Mouse (Mus musculus) olfactory bulb, adult 2 months (tissue): ENCODE results near the gene Rin2. TPM values are rescaled to one million over a fixed set of nuclear protein-coding genes. Genes with fewer than 3 reads are reported as not detected.
"Not testable (repeated sequence)": the region's sequence is repeated elsewhere in the genome, so short reads cannot be mapped to it uniquely, and the experiment has no call there.

Experiments used
- H3K27ac ChIP-seq: fragments of 200-500 bp; 2 replicates; pipeline ENCODE4 v1.5.1; 2012; ENCODE audit warnings: low read depth, low read length; ENCODE audit not compliant: insufficient read depth
- H3K4me1 ChIP-seq: fragments of 200-500 bp; 2 replicates; pipeline ENCODE4 v1.6.1; 2012; ENCODE audit warnings: low read length; ENCODE audit not compliant: control insufficient read depth, insufficient read depth
- H3K4me3 ChIP-seq: fragments of 200-500 bp; 2 replicates; pipeline ENCODE4 v1.5.1; 2012; ENCODE audit warnings: mild to moderate bottlenecking, low read depth, low read length, moderate library complexity; ENCODE audit not compliant: insufficient read depth
- CTCF ChIP-seq: fragments of 200-500 bp; IDR thresholded peaks from 2 replicates; pipeline ENCODE4 v1.5.1; 2012; ENCODE audit warnings: low read depth, mild to moderate bottlenecking, low read length, moderate library complexity; ENCODE audit not compliant: insufficient read depth
- POLR2A ChIP-seq: fragments of 200-500 bp; IDR thresholded peaks from 2 replicates; pipeline ENCODE4 v1.6.1; 2012; ENCODE audit warnings: mild to moderate bottlenecking, low read depth, low read length, moderate library complexity; ENCODE audit not compliant: insufficient read depth
- WGBS: fragments of 180-500 bp; shearing (Covaris S2); methylation state at CpG from one replicate; pipeline ENCODE4 v1.1.7; 2018; 5-methylcytosine and 5-hydroxymethylcytosine counted together
- polyA plus RNA-seq: library from polyadenylated mRNA; stranded (reverse); fragments of >200 nt; gene quantifications from 2 replicates; pipeline ENCODE4 v1.2.4, GENCODE M21; 2012; ENCODE audit warnings: low replicate concordance; ENCODE audit not compliant: missing spikeins, insufficient read depth, insufficient read length

The Rin2 gene
- polyA plus RNA-seq, 1 experiment: not detected

DNA sequence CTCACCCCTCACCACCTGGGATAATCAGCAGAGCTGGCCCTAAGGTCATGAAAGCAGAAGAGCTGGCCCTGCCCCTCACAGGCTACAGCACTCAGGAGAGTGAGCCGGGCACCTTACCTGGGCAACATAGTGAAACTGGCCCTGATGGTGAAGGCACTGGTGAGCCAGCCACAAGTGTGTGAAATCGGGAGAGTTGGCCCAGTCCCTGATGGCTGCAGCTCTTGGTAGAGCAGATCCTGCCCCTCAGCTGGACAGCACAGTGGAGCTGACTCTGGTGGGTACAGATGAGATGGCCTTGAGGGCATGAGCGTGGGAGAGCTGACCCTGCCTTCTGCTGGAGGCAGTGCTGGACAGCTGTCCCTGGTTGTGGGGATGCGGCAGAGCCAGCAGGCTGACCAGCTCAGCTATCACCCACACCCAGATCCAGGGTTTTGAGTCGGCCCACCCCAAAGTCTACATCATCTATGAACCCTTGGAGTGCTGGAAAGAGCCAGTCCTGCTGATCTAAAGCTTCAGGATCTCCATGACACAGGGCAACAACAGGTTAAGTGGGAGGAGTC, 43.7 kb downstream of the Rin2 start:
- TF ChIP-seq POLR2A (no peak), CTCF (no peak)
- Histone ChIP-seq H3K4me3 (no peak overlapping the region), H3K4me1 (no peaks in the 10 kb centered on the region), H3K27ac (no peak overlapping the region)
- WGBS: 89% methylated on average over 5 of the region's 5 CpGs

DNA sequence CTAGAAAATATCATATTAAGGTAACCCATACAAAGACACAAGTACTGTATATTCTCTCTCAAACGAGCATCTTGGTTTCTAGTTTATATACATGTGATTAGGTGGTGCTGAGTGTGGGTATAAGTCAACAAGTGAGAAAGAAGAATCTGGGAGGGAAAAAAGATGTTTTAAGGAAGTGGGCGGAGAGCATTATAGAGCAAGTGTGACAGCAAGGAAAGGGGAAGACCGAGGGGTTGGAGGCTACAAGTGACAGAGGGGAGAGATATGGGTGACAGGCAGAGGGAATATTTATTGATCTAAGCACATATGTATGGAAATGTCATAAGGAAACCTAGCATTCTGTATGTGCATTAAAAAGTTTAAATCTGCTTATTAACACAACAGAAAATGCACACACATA, 45.1 kb downstream of the Rin2 start:
- H3K4me3 ChIP-seq: no peak overlapping the region
- H3K27ac ChIP-seq: no peak overlapping the region
- no peak for TF ChIP-seq CTCF
- TF ChIP-seq POLR2A: no peak
- 70% methylated on average over 3 of the region's 3 CpGs for WGBS
- no peaks in the 10 kb centered on the region for H3K4me1 ChIP-seq

GRCm38 (mm10) chr2:145720743-145721142, 45.7 kb downstream of the Rin2 start:
- Histone ChIP-seq H3K27ac (no peak overlapping the region), H3K4me3 (no peak overlapping the region), H3K4me1 (no peaks in the 10 kb centered on the region)
- TF ChIP-seq POLR2A (no peak), CTCF (no peak)
- 85% methylated on average over 2 of the region's 2 CpGs for WGBS

DNA sequence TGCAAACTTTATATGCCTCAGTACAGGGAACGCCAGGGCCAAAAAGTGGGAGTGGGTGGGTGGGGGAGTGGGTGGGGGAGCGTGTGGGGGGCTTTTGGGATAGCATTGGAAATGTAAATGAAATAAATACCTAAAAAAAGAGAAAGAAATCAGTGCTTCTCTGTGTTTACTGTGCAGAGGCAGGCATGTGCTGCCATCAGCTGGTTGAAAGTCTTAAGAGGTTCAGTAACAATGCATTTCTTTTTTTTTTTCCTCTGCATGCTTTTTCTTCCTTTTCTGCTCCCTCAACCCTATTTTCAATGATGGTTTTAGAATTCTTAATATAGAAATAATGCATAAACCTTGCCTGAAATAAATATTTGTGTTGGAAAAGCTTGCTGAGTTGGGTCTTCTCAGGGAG, 47.3 kb downstream of the Rin2 start:
- not testable (repeated sequence) for H3K4me1 ChIP-seq, H3K4me3 ChIP-seq, H3K27ac ChIP-seq
- 83% methylated on average over 2 of the region's 2 CpGs for WGBS

DNA sequence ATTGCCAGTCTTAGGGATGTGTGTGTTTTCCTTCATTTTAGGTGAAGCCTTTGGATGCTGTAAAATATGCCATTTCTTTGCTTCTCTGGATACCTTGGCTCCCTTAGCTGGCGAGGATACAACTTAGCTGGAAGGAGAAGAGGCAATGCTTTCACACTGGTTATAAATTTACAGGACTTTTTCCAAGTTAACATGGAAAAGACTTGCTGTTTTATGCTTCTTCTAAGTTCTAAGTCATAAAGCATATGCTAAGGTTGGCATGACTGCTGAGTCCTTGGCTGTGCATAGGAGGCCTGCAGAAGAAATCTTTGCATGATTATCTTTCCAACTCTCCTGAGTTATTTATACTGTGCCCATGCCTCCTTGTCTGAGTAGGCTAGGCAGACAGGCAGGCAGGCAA, 49.3 kb downstream of the Rin2 start:
- H3K27ac ChIP-seq: no peak overlapping the region
- no peak for TF ChIP-seq POLR2A
- TF ChIP-seq CTCF: no peak
- H3K4me3 ChIP-seq: no peak overlapping the region
- H3K4me1 ChIP-seq: no peaks in the 10 kb centered on the region
- 92% methylated on average over 1 of the region's 1 CpGs for WGBS

- Histone ChIP-seq H3K27ac (no peak overlapping the region), H3K4me1 (no peaks in the 10 kb centered on the region), H3K4me3 (no peak overlapping the region)
- WGBS: 71% methylated on average over 7 of the region's 7 CpGs
- TF ChIP-seq CTCF: no peak
These were observed 54.4 kb downstream of the Rin2 start for GRCm38 (mm10) chr2:145729414-145729813.

GRCm38 (mm10) chr2:145730189-145730880, 55.3 kb downstream of the Rin2 start:
- 75% methylated on average over 9 of the region's 9 CpGs for WGBS
- H3K4me1 ChIP-seq: no peaks in the 10 kb centered on the region
- H3K27ac ChIP-seq: no peak overlapping the region
- no peak overlapping the region for H3K4me3 ChIP-seq
- TF ChIP-seq CTCF (no peak), POLR2A (no peak)

DNA sequence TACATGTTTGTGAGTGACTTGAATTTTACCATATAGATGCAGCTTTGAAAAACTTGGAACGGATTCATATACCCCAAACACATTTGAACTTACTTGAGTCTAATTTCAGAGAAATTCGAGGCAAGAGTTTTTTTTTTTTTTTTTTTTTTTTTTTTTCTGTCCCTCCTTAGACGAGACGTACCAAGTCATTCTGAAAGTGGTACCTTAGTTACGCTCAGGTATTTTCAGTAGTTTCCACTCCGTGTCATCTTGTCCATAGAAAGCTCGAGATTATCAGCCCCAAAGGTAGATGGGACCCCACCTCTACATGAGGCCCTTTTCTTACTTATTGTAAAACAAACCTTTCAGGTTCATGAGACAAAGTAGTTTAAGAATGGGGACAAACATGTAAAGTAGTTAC, 55.9 kb downstream of the Rin2 start:
- H3K27ac ChIP-seq: no peak overlapping the region
- WGBS: 87% methylated on average over 7 of the region's 7 CpGs
- H3K4me3 ChIP-seq: no peak overlapping the region
- TF ChIP-seq POLR2A (no peak), CTCF (no peak)
- no peaks in the 10 kb centered on the region for H3K4me1 ChIP-seq

DNA sequence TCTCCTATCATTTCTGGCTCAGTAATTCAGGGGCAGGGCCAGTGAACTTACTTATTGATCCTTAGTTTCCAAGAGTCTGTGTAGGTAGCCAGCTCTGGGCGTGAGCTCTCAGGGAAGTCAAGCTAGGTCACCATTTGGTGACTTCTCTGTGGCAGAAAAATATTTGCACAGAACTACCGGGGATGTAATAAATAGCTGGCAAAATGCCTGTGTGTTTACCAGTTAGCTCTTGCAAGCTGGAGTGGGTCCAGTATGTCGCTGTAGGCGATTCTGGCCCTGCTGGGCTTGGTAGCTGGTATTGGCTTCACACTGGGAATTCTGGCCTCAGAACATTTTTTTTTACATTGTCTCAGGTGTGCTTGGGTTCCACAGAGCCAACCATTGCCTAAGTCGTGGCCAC, 60.1 kb downstream of the Rin2 start:
- Histone ChIP-seq H3K4me1 (no peaks in the 10 kb centered on the region), H3K4me3 (no peak overlapping the region), H3K27ac (no peak overlapping the region)
- TF ChIP-seq POLR2A (no peak), CTCF (no peak)
- 80% methylated on average over 5 of the region's 5 CpGs for WGBS

DNA sequence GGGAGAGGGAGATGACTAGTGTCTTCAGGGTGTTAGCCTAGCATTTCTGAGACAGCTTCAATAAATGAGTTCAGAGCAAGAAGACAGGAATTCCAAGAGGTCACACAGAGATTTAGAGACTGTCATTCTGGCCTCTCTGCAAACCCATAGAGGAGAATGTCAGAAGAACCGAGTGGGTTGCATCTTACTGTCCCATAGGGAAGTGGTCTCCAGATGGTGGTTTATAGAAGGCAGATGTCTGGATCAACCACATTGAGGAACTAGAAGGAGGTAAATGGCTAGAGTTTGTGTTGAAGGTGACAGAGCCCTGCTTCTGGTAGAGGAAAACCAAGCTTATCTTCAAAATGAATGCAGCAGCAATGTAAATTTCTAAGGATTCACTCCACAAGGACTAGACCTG, 61.5 kb downstream of the Rin2 start:
- 88% methylated on average over 1 of the region's 1 CpGs for WGBS
- H3K4me1 ChIP-seq: no peaks in the 10 kb centered on the region
- H3K4me3 ChIP-seq: no peak overlapping the region
- H3K27ac ChIP-seq: no peak overlapping the region
- no peak for TF ChIP-seq CTCF
- TF ChIP-seq POLR2A: no peak
